Mouse (Mus musculus): Measurements from ENCODE around the gene Syngap1. TPM values are rescaled to one million over a fixed set of nuclear protein-coding genes. Genes with fewer than 3 reads are reported as not detected.

Syngap1 gene
- polyA plus RNA-seq, 1 experiment: 7.3 TPM

GRCm38 (mm10) chr17:26968200-26968611 lies 27.2 kb downstream of the Syngap1 start:
- no peak overlapping the region for H3K27ac ChIP-seq (ENCODE audit: insufficient read depth, low read length)
- TF ChIP-seq CTCF (IDR thresholded peaks at IDR 0.05; ENCODE audit: extremely low read depth, insufficient read depth, insufficient read length, insufficient replicate concordance) (no peak), POLR2A (IDR thresholded peaks at IDR 0.05; ENCODE audit: low read depth, low read length) (no peak)
- 85% methylated on average over 6 of the region's 6 CpGs for WGBS
- DNase-seq (ENCODE audit: low read depth in 1 of 2, low spot score in 2 of 2): no peak
- H3K27me3 ChIP-seq (ENCODE audit: control insufficient read depth, insufficient read depth, low read length): no peaks in the 10 kb centered on the region
- H3K4me3 ChIP-seq (ENCODE audit: extremely low read depth, insufficient read depth, insufficient read length): no peak overlapping the region
- H3K4me1 ChIP-seq (ENCODE audit: control insufficient read depth, insufficient read depth, insufficient read length): no peaks in the 10 kb centered on the region; the same call in 1 of the 2 replicates
- no peaks in the 10 kb centered on the region for H3K36me3 ChIP-seq (ENCODE audit: control insufficient read depth, insufficient read depth, low read length)

- Histone ChIP-seq H3K27me3 (ENCODE audit: control insufficient read depth, insufficient read depth, low read length) (no peaks in the 10 kb centered on the region), H3K4me1 (ENCODE audit: control insufficient read depth, insufficient read depth, insufficient read length) (peaks cover 7% of the 10 kb centered on the region; the same call in 1 of the 2 replicates), H3K36me3 (ENCODE audit: control insufficient read depth, insufficient read depth, low read length) (no peaks in the 10 kb centered on the region), H3K27ac (ENCODE audit: insufficient read depth, low read length) (no peak overlapping the region), H3K4me3 (ENCODE audit: extremely low read depth, insufficient read depth, insufficient read length) (no peak overlapping the region)
- WGBS: 88% methylated on average over 6 of the region's 6 CpGs
- TF ChIP-seq POLR2A (IDR thresholded peaks at IDR 0.05; ENCODE audit: low read depth, low read length) (no peak), CTCF (IDR thresholded peaks at IDR 0.05; ENCODE audit: extremely low read depth, insufficient read depth, insufficient read length, insufficient replicate concordance) (no peak)
- DNase-seq (ENCODE audit: low read depth in 1 of 2, low spot score in 2 of 2): no peak
These were observed 28.2 kb downstream of the Syngap1 start for GRCm38 (mm10) chr17:26969257-26969656.

- Histone ChIP-seq H3K27ac (ENCODE audit: insufficient read depth, low read length) (no peak overlapping the region), H3K4me3 (ENCODE audit: extremely low read depth, insufficient read depth, insufficient read length) (no peak overlapping the region), H3K27me3 (ENCODE audit: control insufficient read depth, insufficient read depth, low read length) (no peaks in the 10 kb centered on the region), H3K36me3 (ENCODE audit: control insufficient read depth, insufficient read depth, low read length) (peaks cover 6% of the 10 kb centered on the region), H3K4me1 (ENCODE audit: control insufficient read depth, insufficient read depth, insufficient read length) (peaks cover 11% of the 10 kb centered on the region; the same call in 1 of the 2 replicates)
- 57% methylated on average over 12 of the region's 12 CpGs for WGBS
- no peak for DNase-seq (ENCODE audit: low read depth in 1 of 2, low spot score in 2 of 2)
- TF ChIP-seq CTCF (IDR thresholded peaks at IDR 0.05; ENCODE audit: extremely low read depth, insufficient read depth, insufficient read length, insufficient replicate concordance) (no peak), POLR2A (IDR thresholded peaks at IDR 0.05; ENCODE audit: low read depth, low read length) (no peak)
These were observed 29.2 kb downstream of the Syngap1 start for GRCm38 (mm10) chr17:26970221-26970620.

- Histone ChIP-seq H3K4me1 (ENCODE audit: control insufficient read depth, insufficient read depth, insufficient read length) (peaks cover 13% of the 10 kb centered on the region; the same call in 1 of the 2 replicates), H3K27me3 (ENCODE audit: control insufficient read depth, insufficient read depth, low read length) (no peaks in the 10 kb centered on the region), H3K36me3 (ENCODE audit: control insufficient read depth, insufficient read depth, low read length) (peaks cover 9% of the 10 kb centered on the region), H3K27ac (ENCODE audit: insufficient read depth, low read length) (no peak overlapping the region), H3K4me3 (ENCODE audit: extremely low read depth, insufficient read depth, insufficient read length) (no peak overlapping the region)
- DNase-seq (ENCODE audit: low read depth in 1 of 2, low spot score in 2 of 2): no peak
- WGBS: 81% methylated on average over 8 of the region's 8 CpGs
- TF ChIP-seq CTCF (IDR thresholded peaks at IDR 0.05; ENCODE audit: extremely low read depth, insufficient read depth, insufficient read length, insufficient replicate concordance): no peak
- no peak for TF ChIP-seq POLR2A (IDR thresholded peaks at IDR 0.05; ENCODE audit: low read depth, low read length)
These were observed 30.3 kb downstream of the Syngap1 start for GRCm38 (mm10) chr17:26971247-26971905.

- WGBS: 6% methylated on average over 3 of the region's 3 CpGs
- H3K4me3 ChIP-seq (ENCODE audit: extremely low read depth, insufficient read depth, insufficient read length): peak overlapping the region; percentile 81
- H3K4me1 ChIP-seq (ENCODE audit: control insufficient read depth, insufficient read depth, insufficient read length): peaks cover 13% of the 10 kb centered on the region; the same call in 1 of the 2 replicates
- no peaks in the 10 kb centered on the region for H3K27me3 ChIP-seq (ENCODE audit: control insufficient read depth, insufficient read depth, low read length)
- no peak for DNase-seq (ENCODE audit: low read depth in 1 of 2, low spot score in 2 of 2)
- peak overlapping the region; percentile 78; the same call in 1 of the 2 replicates for H3K27ac ChIP-seq (ENCODE audit: insufficient read depth, low read length)
- peaks cover 9% of the 10 kb centered on the region for H3K36me3 ChIP-seq (ENCODE audit: control insufficient read depth, insufficient read depth, low read length)
- no peak for TF ChIP-seq CTCF (IDR thresholded peaks at IDR 0.05; ENCODE audit: extremely low read depth, insufficient read depth, insufficient read length, insufficient replicate concordance)
- no peak for TF ChIP-seq POLR2A (IDR thresholded peaks at IDR 0.05; ENCODE audit: low read depth, low read length)
These were observed 31.1 kb downstream of the Syngap1 start for GRCm38 (mm10) chr17:26972107-26972506.

- H3K27ac ChIP-seq (ENCODE audit: insufficient read depth, low read length): peak within 1 kb of the TSS; percentile 84
These were observed 31.9 kb downstream of the Syngap1 start, which contains the start of gene Zbtb9 for GRCm38 (mm10) chr17:26972703-26973574. TSS of gene Zbtb9 (plus strand) at chr17:26973167.

More at GRCm38 (mm10) chr17:26972703-26973574, 31.9 kb downstream of the Syngap1 start, which contains the start of gene Zbtb9:
- Histone ChIP-seq H3K27me3 (ENCODE audit: control insufficient read depth, insufficient read depth, low read length) (no peaks in the 10 kb centered on the region), H3K36me3 (ENCODE audit: control insufficient read depth, insufficient read depth, low read length) (peaks cover 11% of the 10 kb centered on the region), H3K4me3 (ENCODE audit: extremely low read depth, insufficient read depth, insufficient read length) (peak within 1 kb of the TSS; percentile 81), H3K4me1 (ENCODE audit: control insufficient read depth, insufficient read depth, insufficient read length) (peaks cover 13% of the 10 kb centered on the region; the same call in 1 of the 2 replicates)
- TF ChIP-seq CTCF (IDR thresholded peaks at IDR 0.05; ENCODE audit: extremely low read depth, insufficient read depth, insufficient read length, insufficient replicate concordance) (no peak), POLR2A (IDR thresholded peaks at IDR 0.05; ENCODE audit: low read depth, low read length) (peak; percentile 88)
- under 1% methylated on average over 75 of the region's 75 CpGs for WGBS
- DNase-seq (ENCODE audit: low read depth in 1 of 2, low spot score in 2 of 2): peak; percentile 90 to 98
